Mouse (Mus musculus): ENCODE measurements around the gene Adgrl4. TPM values are rescaled to one million over a fixed set of nuclear protein-coding genes. Genes with fewer than 3 reads are reported as not detected.

The Adgrl4 gene
- total RNA-seq, 2 experiments from 2014 or later = 21.0 to 22.3 TPM

DNA sequence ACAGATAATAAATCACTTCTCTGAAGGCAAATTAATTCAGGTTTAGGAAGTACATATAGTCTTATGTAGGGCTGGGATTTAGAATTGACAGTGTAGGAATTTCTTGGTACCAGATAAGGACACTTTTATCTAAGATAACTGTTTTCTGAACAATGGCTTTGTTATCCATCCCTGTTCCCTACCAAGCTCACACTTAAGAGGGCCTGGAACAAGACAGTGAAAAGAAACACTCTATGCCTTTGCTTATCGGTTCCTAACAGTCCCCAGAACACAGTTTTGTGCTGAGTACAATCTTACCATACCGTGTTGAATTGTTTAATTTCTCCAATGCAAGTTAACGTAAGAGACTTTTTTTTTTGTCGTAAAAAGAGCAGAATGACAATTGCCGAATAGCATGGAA is 677 bp downstream of the Adgrl4 start:
- H3K4me3 ChIP-seq = peak overlapping the region; percentile 34
- no peak for TF ChIP-seq CTCF (IDR thresholded peaks at IDR 0.05)
- intact Hi-C loops (cut with DNase I) = no loop called here
- DNase-seq (ENCODE audit: extremely low spot score in 1 of 2, low spot score in 2 of 2) = no peak
- peak overlapping the region; percentile 42 for H3K27ac ChIP-seq

DNA sequence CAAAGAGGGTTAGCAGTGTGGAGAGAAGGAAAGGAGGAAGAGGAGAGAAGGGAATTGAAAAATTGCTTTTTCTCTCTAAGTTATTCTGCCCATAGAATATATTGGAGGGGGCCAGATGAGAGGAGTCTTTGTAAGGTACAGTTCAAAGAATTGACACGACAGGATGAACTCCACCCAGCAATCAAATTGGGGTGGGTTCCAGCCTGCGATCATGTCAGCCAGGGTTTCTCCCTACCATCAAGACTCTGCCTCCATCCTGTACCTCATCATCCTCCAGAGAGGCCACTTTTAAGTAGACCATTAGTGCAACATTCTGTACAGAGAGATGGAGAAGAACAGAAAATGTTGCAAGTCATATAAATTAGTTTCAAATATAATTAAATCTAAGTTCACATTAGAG is 2.3 kb downstream of the Adgrl4 start:
- no peak for TF ChIP-seq CTCF (IDR thresholded peaks at IDR 0.05)
- H3K4me3 ChIP-seq = peak overlapping the region; percentile 29
- peak overlapping the region; percentile 28 for H3K27ac ChIP-seq
- DNase-seq (ENCODE audit: extremely low spot score in 1 of 2, low spot score in 2 of 2) = no peak
- intact Hi-C loops (cut with DNase I) = no loop called here

DNA sequence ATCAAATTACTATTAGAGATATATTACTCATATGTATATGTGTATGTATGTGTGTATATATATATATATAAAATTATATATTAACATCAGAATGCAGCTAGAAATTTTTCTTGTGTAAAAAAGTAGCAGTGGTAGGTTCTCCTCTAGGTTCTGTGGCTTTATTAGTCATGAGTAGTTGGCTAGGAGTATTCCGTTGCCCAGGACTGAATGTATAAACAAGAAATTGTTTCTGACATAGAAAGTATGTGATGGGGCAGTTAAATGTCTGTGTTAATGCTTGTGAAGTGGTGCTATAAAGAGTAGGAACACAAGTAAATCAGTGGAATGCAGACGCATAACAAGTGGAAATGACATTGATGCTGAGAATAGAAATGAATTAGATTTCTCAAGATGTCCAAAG is 4.3 kb downstream of the Adgrl4 start:
- TF ChIP-seq CTCF (IDR thresholded peaks at IDR 0.05) = no peak
- no peak overlapping the region for H3K4me3 ChIP-seq
- intact Hi-C loops (cut with DNase I) = no loop called here
- no peak for DNase-seq (ENCODE audit: extremely low spot score in 1 of 2, low spot score in 2 of 2)
- H3K27ac ChIP-seq = no peak overlapping the region

DNA sequence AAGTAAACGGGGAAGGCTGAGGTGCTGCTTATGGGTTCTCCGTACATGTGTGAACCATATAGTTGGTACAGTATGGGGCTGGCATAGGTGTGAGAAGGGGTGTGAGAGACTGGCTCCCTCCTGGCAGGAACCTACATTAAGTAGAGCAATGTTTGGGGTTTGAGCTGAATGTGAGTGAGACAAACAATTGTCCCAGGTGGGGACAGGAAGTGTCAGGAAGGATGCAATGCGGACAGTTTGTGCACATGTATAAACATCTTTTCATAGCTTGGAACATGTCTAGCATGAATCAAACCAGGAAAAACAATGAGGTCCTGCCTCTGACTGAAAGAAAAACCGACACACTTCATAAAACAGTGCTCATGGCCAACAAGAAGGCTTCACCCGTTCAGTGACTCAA is 5.8 kb downstream of the Adgrl4 start:
- H3K27ac ChIP-seq = no peak overlapping the region
- intact Hi-C loops (cut with DNase I) = no loop called here
- H3K4me3 ChIP-seq = no peak overlapping the region
- no peak for TF ChIP-seq CTCF (IDR thresholded peaks at IDR 0.05)
- DNase-seq (ENCODE audit: extremely low spot score in 1 of 2, low spot score in 2 of 2) = no peak

DNA sequence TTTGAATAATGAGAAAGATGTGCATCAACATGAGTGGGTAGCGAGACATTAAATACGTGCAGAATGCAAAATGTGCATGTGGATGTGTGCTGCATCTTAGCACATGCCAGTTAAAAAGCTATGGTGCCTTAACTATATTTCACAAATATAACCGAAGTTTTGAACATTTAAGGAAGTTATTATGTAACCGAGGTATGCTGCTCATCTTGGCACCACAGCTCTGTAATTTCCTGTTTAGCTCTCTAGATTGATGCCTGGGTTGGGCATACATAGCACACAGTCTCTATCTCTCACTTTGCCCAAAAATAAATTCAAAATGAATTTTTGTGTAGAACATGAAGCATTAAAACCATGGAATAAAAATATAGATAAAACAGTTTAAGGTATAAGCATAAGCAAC is 6.6 kb downstream of the Adgrl4 start:
- intact Hi-C loops (cut with DNase I) = no loop called here
- H3K27ac ChIP-seq = no peak overlapping the region

DNA sequence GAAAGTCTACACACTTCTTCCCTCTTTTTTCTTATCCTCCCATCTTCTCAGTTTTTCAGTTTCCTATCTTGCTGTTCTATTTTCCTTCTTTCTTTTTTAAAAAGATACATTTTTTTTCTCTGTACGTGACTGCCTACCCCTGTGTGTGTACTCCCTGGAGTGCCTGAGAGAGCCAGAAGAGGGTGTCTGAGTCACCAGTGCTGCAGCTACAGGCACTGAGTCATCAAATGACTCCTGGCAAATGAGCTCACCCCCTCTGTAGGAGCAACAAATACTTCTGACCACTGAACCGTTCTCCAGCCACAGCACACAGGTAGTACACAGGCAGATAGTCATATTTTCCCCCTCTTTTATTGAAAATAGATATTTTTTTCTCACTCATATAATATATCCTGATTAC is 8.2 kb downstream of the Adgrl4 start:
- DNase-seq (ENCODE audit: extremely low spot score in 1 of 2, low spot score in 2 of 2) = no peak
- peak; percentile 27 for TF ChIP-seq CTCF (IDR thresholded peaks at IDR 0.05)
- Histone ChIP-seq H3K4me3 (no peak overlapping the region), H3K27ac (no peak overlapping the region)
- intact Hi-C loops (cut with DNase I) = no loop called here

More for the DNA sequence above, 6.6 kb downstream of the Adgrl4 start:
- no peak overlapping the region for H3K4me3 ChIP-seq
- TF ChIP-seq CTCF (IDR thresholded peaks at IDR 0.05) = no peak
- DNase-seq (ENCODE audit: extremely low spot score in 1 of 2, low spot score in 2 of 2) = no peak

DNA sequence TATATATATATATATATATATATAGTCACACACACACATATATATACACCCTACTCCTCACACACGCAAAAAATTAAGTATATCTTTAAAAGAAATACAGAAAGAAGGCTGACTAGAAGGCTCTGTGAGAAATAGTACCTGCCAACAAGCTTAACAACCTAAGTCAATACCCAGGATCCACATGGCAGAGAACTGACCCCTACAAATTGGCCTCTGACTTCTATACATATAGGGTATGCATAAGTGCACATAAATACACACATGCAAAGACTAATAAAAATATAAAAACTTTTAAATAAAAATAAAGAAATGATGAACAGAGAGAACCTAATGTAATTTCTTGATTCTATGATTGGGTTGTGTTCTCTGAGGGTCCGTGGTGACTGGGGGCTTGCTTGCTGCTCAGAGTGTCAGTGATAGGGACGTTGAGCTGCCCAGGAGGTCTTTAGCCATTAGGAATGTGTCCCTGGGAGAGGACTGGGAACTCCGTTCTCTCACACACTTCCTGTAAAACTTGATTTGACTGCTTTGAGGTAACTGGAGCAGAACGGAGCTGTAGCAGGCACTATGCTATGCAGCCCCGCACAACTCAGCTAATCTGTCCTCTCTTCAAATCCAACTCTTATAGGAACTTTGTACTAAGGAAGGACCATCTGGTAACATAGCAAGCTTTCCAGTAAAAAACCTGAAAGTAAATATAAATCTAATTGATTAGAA is 17.5 kb downstream of the Adgrl4 start:
- DNase-seq (ENCODE audit: extremely low spot score in 1 of 2, low spot score in 2 of 2) = no peak
- H3K27ac ChIP-seq = no peak overlapping the region

DNA sequence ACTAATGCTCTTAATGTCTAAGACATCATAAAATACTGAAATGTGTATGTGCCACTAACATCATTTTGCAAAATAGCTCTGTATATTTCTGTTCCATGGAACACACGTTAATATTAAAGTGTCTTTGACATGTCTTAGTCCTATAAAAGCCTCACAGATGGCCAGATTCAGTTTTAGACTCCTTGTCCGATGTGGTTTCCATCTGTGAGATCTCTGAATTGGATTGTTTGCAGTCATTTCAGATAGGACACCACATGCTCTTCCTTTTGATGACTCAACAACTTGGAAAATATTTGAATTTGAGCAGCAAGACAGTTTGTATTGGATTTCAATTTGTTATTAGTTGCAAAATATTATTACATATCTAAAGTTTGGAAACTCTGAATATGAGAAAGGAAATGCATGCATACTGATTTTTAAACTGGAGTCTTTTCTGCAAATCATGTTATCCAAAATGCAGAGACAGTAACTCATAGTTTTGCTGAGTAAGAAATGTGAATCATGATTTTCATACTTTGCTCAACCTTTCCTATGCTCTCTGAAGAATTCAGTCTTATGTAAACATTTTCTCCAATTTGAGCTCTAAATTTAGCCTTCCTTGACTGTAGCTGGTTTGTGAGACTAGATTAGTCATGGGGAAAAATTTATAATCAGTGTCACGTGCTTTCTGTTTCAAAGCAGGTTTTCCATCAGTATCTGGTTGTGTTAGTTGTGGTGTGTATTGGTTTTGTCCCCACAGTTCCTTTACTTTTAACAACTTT is 21.9 kb downstream of the Adgrl4 start:
- no peak overlapping the region for H3K4me3 ChIP-seq
- intact Hi-C loops (cut with DNase I) = no loop called here
- no peak for TF ChIP-seq CTCF (IDR thresholded peaks at IDR 0.05)
- no peak overlapping the region for H3K27ac ChIP-seq
- no peak for DNase-seq (ENCODE audit: extremely low spot score in 1 of 2, low spot score in 2 of 2)

More for the DNA sequence above, 17.5 kb downstream of the Adgrl4 start:
- no peak for TF ChIP-seq CTCF (IDR thresholded peaks at IDR 0.05)
- intact Hi-C loops (cut with DNase I) = no loop called here
- no peak overlapping the region for H3K4me3 ChIP-seq

DNA sequence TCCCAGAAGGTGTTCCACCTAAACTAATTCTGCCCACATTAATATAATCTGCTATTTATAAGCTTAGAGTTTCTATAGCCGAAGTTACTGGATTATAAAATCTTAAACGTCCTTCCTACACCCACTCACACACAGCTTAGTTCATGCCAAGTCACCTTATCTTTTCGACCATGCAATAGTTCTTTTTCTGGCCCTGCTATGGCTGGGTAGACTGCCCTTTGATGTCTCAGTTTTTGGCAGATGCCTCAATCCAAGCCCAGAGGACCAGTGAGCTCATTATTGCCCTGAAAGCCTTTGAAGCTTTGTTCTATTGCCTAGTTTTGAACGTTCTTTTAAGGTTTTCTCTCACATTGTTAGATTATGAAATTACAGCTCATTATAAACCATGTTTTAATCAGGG is 27.5 kb downstream of the Adgrl4 start:
- H3K27ac ChIP-seq = no peak overlapping the region
- no peak for TF ChIP-seq CTCF (IDR thresholded peaks at IDR 0.05)
- H3K4me3 ChIP-seq = no peak overlapping the region
- intact Hi-C loops (cut with DNase I) = no loop called here
- DNase-seq (ENCODE audit: extremely low spot score in 1 of 2, low spot score in 2 of 2) = no peak

DNA sequence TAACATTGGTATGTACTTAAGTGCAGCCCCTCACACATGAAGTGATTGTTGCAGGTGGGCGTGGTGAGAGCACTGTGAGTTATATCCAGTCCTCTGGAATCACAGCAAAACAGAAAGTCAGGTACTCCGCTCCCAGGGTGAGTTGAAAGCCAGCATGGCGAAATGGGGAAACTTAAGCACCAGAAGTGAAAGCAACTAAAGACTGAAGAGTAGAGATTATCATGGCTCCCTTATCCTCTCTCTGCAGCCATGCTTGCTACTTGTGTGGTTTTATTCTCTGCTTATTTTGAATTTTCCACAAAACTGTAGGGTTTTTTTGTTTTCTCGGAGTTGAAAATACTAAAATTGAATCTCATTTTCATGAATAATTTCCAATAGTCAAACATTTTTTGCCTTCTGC is 51.2 kb downstream of the Adgrl4 start:
- intact Hi-C loops (cut with DNase I) = no loop called here
- no peak overlapping the region for H3K4me3 ChIP-seq
- no peak for TF ChIP-seq CTCF (IDR thresholded peaks at IDR 0.05)
- no peak for DNase-seq (ENCODE audit: extremely low spot score in 1 of 2, low spot score in 2 of 2)
- H3K27ac ChIP-seq = no peak overlapping the region

DNA sequence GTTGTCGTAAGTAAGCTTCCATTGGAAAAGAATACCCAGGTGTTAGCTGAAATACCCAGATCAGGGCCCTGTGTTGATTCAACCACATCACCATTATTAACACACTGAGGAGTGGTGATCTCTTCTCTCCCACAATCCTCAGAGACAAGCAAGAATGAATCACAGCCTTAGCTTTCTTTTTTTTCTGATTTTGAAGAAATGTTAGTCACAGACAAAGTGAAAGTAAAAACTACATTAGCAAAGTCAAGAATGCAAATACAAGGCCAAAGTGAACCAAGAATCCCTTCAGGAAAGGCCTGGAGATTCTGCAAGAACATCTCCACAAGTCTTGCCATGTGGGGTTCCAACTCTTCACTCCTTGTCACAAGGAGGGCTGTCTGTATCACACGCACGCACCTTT is 67.9 kb downstream of the Adgrl4 start:
- intact Hi-C loops (cut with DNase I) = no loop called here
- Histone ChIP-seq H3K4me3 (no peak overlapping the region), H3K27ac (no peak overlapping the region)
- TF ChIP-seq CTCF (IDR thresholded peaks at IDR 0.05) = no peak
- no peak for DNase-seq (ENCODE audit: extremely low spot score in 1 of 2, low spot score in 2 of 2)

DNA sequence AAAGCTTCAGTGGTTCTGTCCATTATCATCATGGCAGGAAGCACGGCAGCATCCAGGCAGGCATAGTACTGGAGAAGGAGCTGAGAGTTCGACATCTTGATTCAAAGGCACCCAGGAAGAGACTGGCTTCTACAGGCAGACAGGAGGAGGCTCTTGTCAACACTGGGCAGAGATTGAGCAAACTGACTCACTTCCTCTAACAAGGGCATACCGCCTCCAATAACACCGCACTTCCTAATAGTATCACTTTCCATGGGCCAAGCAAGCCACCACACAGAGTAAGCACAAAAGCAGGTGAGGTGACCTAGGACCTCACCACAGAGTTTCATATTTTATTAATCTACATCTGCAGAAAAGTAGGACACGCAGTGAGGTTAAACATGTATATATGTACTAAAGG is 73.5 kb downstream of the Adgrl4 start:
- TF ChIP-seq CTCF (IDR thresholded peaks at IDR 0.05) = no peak
- intact Hi-C loops (cut with DNase I) = no loop called here
- no peak overlapping the region for H3K27ac ChIP-seq
- no peak for DNase-seq (ENCODE audit: extremely low spot score in 1 of 2, low spot score in 2 of 2)
- no peak overlapping the region for H3K4me3 ChIP-seq

DNA sequence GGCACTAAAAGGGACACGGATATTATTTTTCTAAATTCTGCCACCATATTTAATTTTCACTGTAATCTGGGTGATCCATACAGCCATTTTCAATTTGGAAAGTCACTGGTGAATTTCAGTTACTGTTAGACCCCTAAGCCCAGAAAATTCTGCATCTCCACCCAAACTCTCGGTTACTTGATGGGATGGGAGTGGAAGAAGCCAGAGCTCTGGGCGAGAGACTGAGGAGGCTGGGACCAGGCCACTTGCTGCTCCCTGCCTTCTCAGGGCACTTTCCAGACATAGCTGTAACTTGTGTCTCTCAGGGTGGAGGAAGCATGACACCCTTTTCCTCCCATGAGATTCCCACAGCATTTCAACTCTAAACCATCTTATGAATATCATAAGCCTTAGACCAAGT is 109.5 kb downstream of the Adgrl4 start:
- H3K27ac ChIP-seq = no peak overlapping the region
- no peak for DNase-seq (ENCODE audit: extremely low spot score in 1 of 2, low spot score in 2 of 2)
- intact Hi-C loops (cut with DNase I) = no loop called here
- TF ChIP-seq CTCF (IDR thresholded peaks at IDR 0.05) = no peak
- no peak overlapping the region for H3K4me3 ChIP-seq

Measured in left cerebral cortex, adult 2 months (tissue).